Mouse (Mus musculus): ENCODE measurements around the gene Urgcp. TPM values are rescaled to one million over a fixed set of nuclear protein-coding genes. Genes with fewer than 3 reads are reported as not detected.

Urgcp gene
- polyA plus RNA-seq (2014; fragmentation: Illumina TruSeq; extraction: RNeasy Lipid Tissue Mini Kit (QIAGEN cat#74804); ENCODE audit: low read depth, low replicate concordance), result 2.7 TPM

GRCm38 (mm10) chr11:5761820-5762632 is at the start of gene Urgcp:
Gene Urgcp, minus strand, starts transcription at chr11:5762376.

GRCm38 (mm10) chr11:5803551-5803981 is 41.4 kb upstream of the Urgcp start, which contains the start of gene Pgam2:
Gene Pgam2, minus strand, starts transcription at chr11:5803733.

GRCm38 (mm10) chr11:5788056-5789014 is 26.2 kb upstream of the Urgcp start, which contains the start of gene Dbnl:
Gene Dbnl, plus strand, starts transcription at chr11:5788488.

GRCm38 (mm10) chr11:5715630-5716105 is 46.5 kb downstream of the Urgcp start, which contains the start of gene Mrps24:
Gene Mrps24, minus strand, starts transcription at chr11:5715680.

Other genes with a start within 250 kb of the Urgcp start
- gene Xbp1, start 241.7 kb downstream of the Urgcp start, polyA plus RNA-seq (2014; fragmentation: Illumina TruSeq; extraction: RNeasy Lipid Tissue Mini Kit (QIAGEN cat#74804); ENCODE audit: low read depth, low replicate concordance), result 187 TPM
- 21.5 TPM for gene Ccdc117, start 220.2 kb downstream of the Urgcp start, polyA plus RNA-seq (2014; fragmentation: Illumina TruSeq; extraction: RNeasy Lipid Tissue Mini Kit (QIAGEN cat#74804); ENCODE audit: low read depth, low replicate concordance)
- not detected for gene Ankrd36, start 192.7 kb downstream of the Urgcp start, polyA plus RNA-seq (2014; fragmentation: Illumina TruSeq; extraction: RNeasy Lipid Tissue Mini Kit (QIAGEN cat#74804); ENCODE audit: low read depth, low replicate concordance)
- 11.5 TPM for gene Mrps24, start 46.7 kb downstream of the Urgcp start, polyA plus RNA-seq (2014; fragmentation: Illumina TruSeq; extraction: RNeasy Lipid Tissue Mini Kit (QIAGEN cat#74804); ENCODE audit: low read depth, low replicate concordance)
- gene Dbnl, start 26.1 kb upstream of the Urgcp start, polyA plus RNA-seq (2014; fragmentation: Illumina TruSeq; extraction: RNeasy Lipid Tissue Mini Kit (QIAGEN cat#74804); ENCODE audit: low read depth, low replicate concordance), result 2.3 TPM
- not detected for gene Pgam2, start 41.4 kb upstream of the Urgcp start, polyA plus RNA-seq (2014; fragmentation: Illumina TruSeq; extraction: RNeasy Lipid Tissue Mini Kit (QIAGEN cat#74804); ENCODE audit: low read depth, low replicate concordance)
- gene Polm, start 75.6 kb upstream of the Urgcp start, polyA plus RNA-seq (2014; fragmentation: Illumina TruSeq; extraction: RNeasy Lipid Tissue Mini Kit (QIAGEN cat#74804); ENCODE audit: low read depth, low replicate concordance), result 0.77 TPM
- 0.21 TPM for gene Aebp1, start 99.6 kb upstream of the Urgcp start, polyA plus RNA-seq (2014; fragmentation: Illumina TruSeq; extraction: RNeasy Lipid Tissue Mini Kit (QIAGEN cat#74804); ENCODE audit: low read depth, low replicate concordance)
- 0.66 TPM for gene Pold2, start 115.9 kb upstream of the Urgcp start, polyA plus RNA-seq (2014; fragmentation: Illumina TruSeq; extraction: RNeasy Lipid Tissue Mini Kit (QIAGEN cat#74804); ENCODE audit: low read depth, low replicate concordance)
- not detected for gene Myl7, start 136.4 kb upstream of the Urgcp start, polyA plus RNA-seq (2014; fragmentation: Illumina TruSeq; extraction: RNeasy Lipid Tissue Mini Kit (QIAGEN cat#74804); ENCODE audit: low read depth, low replicate concordance)
- 7.1 TPM for gene Gck, start 187.7 kb upstream of the Urgcp start, polyA plus RNA-seq (2014; fragmentation: Illumina TruSeq; extraction: RNeasy Lipid Tissue Mini Kit (QIAGEN cat#74804); ENCODE audit: low read depth, low replicate concordance)
- 30.6 TPM for gene Ykt6, start 193.3 kb upstream of the Urgcp start, polyA plus RNA-seq (2014; fragmentation: Illumina TruSeq; extraction: RNeasy Lipid Tissue Mini Kit (QIAGEN cat#74804); ENCODE audit: low read depth, low replicate concordance)